Mouse (Mus musculus) adrenal gland, postnatal 14 days (tissue): ENCODE measurements around the gene Tspan5. TPM values are rescaled to one million over a fixed set of nuclear protein-coding genes. Genes with fewer than 3 reads are reported as not detected.

Experiments used
- DNase-seq: peaks from one replicate; pipeline ENCODE4 v3.0.0; 2021; ENCODE audit warnings: mixed read lengths
- total RNA-seq: library from RNA; stranded (reverse); gene quantifications from 2 replicates; pipeline ENCODE4 v1.2.3, GENCODE M21; 2021

Gene Tspan5
- total RNA-seq, 1 experiment from 2014 or later: 38.2 TPM

- DNase-seq: no peak
These were observed 185.4 kb downstream of the Tspan5 start for GRCm38 (mm10) chr3:138927437-138927836.

DNA sequence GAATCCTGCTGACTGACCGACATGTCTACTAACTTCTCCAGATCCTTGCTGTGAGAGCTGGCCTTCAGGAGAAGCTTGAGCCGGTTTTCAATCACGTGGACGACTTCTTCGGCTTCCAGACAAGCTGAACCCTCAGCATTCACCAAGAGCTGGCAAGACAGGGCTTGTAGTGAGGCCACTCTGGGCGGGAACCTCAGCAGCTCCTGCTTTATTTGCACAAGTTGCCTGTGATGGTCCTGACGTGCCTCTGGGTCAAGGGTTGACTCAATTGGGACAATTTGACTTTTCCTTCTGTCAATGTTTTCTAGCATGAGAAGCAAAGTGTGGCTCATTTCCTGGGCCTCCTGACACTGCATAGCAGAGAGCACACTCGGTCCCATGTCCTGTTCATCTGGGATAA lies 194.8 kb downstream of the Tspan5 start:
- no peak for DNase-seq

DNA sequence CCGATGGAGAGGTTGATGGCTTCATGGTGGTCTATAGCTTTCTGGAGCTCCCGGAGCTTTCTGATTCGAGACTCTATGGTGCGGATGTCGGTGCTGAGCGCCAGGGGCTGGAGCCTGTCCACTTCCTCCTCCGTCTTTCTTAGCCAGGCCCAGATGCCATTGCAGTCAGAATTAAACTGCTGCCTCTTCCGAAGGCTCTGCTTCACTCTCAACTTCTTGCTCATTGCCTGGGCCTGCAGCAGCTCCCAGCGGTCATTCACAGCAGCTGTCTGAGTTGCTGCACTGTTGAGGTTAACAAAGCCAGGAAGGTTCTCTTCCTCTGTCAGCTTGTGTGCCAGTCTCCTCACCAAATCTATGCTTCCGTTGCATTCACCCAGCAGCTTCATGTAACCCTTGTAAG lies 195.2 kb downstream of the Tspan5 start:
- DNase-seq: no peak

DNA sequence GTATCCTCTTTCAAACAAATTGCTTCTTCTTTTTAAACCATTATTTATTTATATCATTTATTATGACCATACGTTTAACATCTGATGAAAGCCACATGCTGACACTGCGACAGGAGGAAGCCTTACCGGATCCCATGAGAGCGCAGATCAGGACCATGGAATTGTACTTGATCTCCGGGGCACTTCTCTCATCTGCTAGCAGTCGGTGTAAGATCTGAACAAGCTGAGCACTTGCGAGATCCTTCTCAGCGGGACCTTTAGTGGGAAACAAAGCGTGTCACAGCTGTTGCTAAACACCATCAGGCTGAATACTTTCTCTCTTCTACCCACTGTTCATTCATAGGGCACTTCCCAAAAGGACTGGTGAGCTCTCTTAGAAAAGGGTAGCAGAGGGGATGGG lies 199.6 kb downstream of the Tspan5 start:
- no peak for DNase-seq

DNA sequence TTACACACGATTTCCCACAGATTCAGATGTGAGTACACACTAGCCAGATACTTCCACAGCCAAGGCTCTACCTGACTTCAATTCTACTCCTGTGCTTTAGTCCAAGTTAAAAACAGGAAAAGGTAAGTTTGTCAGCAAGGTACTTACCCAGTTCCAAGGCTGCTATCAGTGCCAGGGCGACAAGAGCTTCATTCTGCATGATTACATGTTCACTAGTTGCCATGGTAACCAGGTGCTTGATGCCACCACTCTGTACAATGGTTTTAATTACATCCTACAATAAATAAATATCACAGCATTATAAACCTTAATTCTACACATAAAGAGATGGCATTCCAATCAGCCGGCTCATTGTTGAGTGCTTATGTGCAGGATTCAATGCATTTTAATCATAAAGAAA lies 203.5 kb downstream of the Tspan5 start:
- no peak for DNase-seq

DNA sequence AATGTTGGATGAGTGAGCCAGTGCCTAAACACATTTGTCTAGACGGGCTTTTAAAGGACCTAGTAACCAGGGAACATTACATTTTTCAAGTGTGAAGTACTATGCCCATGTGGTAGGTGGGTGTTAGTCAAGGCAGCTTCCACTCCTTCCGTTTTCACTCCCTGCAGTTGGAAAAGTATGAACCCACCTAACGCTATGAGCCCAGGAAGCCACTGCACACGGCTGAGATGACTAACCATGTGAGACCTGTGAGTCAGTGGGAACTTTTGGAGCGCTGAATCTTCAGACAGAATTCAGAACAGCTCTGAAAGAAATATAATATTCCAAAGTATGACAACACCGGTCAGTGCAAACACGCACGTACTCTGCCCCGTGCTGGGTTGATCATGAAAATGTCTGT lies 207.1 kb downstream of the Tspan5 start:
- no peak for DNase-seq

GRCm38 (mm10) chr3:138955220-138955619 lies 213.2 kb downstream of the Tspan5 start:
- no peak for DNase-seq

Other genes starting within 250 kb of the Tspan5 start
- gene Eif4e, start 216.0 kb upstream of the Tspan5 start, total RNA-seq: 171 and 181 TPM in 2 replicates